Mouse (Mus musculus) testis, adult 2 months (tissue): Measurements from ENCODE around the gene Mtf1. TPM values are rescaled to one million over a fixed set of nuclear protein-coding genes. Genes with fewer than 3 reads are reported as not detected.

Source experiments
- H3K27ac ChIP-seq: fragments of 200-500 bp; 2 replicates; pipeline ENCODE4 v1.5.1; 2012; ENCODE audit warnings: low read depth, low read length; ENCODE audit not compliant: control insufficient read depth, insufficient read depth
- H3K27me3 ChIP-seq: fragments of 200-500 bp; 2 replicates; pipeline ENCODE4 v1.6.1; 2012; ENCODE audit warnings: mild to moderate bottlenecking, low read length, moderate library complexity; ENCODE audit not compliant: control insufficient read depth, insufficient read depth
- H3K36me3 ChIP-seq: fragments of 200-500 bp; 2 replicates; pipeline ENCODE4 v1.6.1; 2012; ENCODE audit warnings: mild to moderate bottlenecking, low read length; ENCODE audit not compliant: control insufficient read depth, insufficient read depth
- H3K4me1 ChIP-seq: fragments of 200-500 bp; 2 replicates; pipeline ENCODE4 v1.6.1; 2012; ENCODE audit warnings: low read length; ENCODE audit not compliant: control insufficient read depth, insufficient read depth
- H3K4me3 ChIP-seq: fragments of 200-500 bp; 2 replicates; pipeline ENCODE4 v1.5.1; 2012; ENCODE audit warnings: low read depth, mild to moderate bottlenecking, low read length, moderate library complexity, mixed read lengths; ENCODE audit not compliant: control insufficient read depth
- CTCF ChIP-seq: fragments of 200-500 bp; IDR thresholded peaks from 2 replicates; pipeline ENCODE4 v1.5.1; 2012; ENCODE audit warnings: low read depth, mild to moderate bottlenecking, inconsistent platforms, low read length, moderate library complexity; ENCODE audit not compliant: control insufficient read depth, insufficient read depth, insufficient replicate concordance
- POLR2A ChIP-seq: fragments of 200-500 bp; IDR thresholded peaks from 2 replicates; pipeline ENCODE4 v1.6.1; 2012; ENCODE audit warnings: low read depth, mild to moderate bottlenecking, inconsistent platforms, low read length, moderate library complexity; ENCODE audit not compliant: control insufficient read depth
- polyA plus RNA-seq: library from polyadenylated mRNA; depleted of rRNA; stranded (reverse); fragments of >200 nt; gene quantifications from 2 replicates; pipeline ENCODE4 v1.2.3, GENCODE M21; 2012

Mtf1 gene
- polyA plus RNA-seq, 1 experiment, result 64.0 TPM

DNA sequence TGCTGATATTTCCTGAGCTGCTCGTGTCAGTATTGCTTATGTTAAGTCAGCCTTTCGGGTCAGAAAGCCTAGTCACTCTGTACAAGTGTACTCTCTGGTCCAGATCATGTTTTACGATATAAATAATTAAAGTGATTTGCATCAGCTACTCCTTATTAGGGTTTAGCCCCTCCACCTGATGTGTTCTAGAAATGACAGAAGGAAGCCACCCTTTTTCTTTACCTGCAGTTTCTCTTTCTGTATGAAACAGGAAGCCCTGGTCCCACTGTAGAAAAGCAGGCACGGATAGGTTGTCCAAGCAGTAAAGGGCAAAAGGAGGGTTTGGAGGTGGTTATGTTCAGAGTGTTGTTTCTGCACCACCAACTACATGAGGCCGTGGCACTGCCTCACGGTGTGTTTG is 1.5 kb downstream of the Mtf1 start:
- peaks cover 3% of the 10 kb centered on the region for H3K4me1 ChIP-seq
- H3K27ac ChIP-seq, result no peak overlapping the region
- TF ChIP-seq CTCF (no peak), POLR2A (no peak)
- H3K4me3 ChIP-seq, result peak overlapping the region; percentile 92
- no peaks in the 10 kb centered on the region for H3K27me3 ChIP-seq
- H3K36me3 ChIP-seq, result peaks cover 4% of the 10 kb centered on the region

DNA sequence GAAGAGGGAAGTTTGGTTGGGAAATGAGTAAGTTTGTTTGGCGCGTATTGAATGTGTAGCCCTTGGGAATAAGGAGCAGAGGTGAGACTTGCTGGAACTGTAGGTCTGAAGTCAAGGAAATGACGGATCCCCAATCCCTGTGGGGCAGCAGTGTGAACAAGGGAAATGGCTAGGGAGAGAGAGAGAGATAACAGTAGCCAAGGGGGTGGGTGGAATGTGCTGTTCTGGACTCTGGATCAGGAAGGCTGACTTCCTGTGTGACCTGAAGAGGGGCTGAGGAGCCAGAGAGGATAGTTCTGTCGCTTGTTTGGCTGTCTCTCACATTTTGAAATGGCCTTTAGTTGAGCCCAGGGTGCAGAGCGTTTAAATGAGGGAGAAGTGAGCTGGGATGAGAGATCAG is 6.6 kb downstream of the Mtf1 start:
- Histone ChIP-seq H3K36me3 (peaks cover 4% of the 10 kb centered on the region), H3K27me3 (no peaks in the 10 kb centered on the region), H3K4me3 (peak overlapping the region; percentile 29; the same call in 1 of the 2 replicates), H3K4me1 (peaks cover 6% of the 10 kb centered on the region), H3K27ac (no peak overlapping the region)
- TF ChIP-seq POLR2A (no peak), CTCF (no peak)

DNA sequence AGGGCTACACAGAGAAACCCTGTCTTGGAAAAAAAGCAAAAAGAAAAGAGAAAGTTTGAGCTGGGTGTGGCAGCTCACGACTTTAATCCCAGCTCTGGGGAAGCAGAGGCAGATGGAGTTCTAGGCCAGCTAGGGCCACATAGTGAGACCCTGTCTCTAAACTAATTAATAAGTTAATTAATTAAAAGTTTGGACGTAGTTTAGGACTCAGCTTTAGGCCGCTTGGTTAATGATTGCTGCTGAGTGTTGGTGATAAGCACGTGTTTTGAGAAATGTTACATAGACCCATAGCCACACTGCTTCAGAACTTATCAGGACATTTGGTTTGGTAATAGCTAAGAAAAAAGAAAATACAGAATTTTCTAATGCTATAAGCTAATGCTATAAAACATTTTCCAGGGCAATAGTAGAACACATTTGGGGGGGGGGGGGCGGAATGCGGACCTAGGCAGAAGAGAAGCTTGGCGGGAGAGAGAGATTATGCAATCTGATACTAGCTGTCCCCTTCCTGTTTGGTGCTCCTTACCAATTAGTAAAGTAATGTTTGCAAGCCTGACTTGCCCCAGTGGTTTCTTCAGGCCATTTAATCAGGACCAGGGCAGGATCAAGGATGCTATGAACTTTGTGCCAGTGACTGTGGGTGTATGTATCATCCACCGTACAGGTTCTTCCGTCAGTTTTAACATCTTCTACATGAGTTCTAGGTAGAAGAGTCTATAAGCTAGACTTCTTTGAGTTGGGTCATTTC is 7.4 kb downstream of the Mtf1 start:
- TF ChIP-seq CTCF (no peak), POLR2A (no peak)
- Histone ChIP-seq H3K4me3 (no peak overlapping the region), H3K4me1 (peaks cover 6% of the 10 kb centered on the region), H3K27me3 (no peaks in the 10 kb centered on the region), H3K27ac (no peak overlapping the region), H3K36me3 (peaks cover 4% of the 10 kb centered on the region)

DNA sequence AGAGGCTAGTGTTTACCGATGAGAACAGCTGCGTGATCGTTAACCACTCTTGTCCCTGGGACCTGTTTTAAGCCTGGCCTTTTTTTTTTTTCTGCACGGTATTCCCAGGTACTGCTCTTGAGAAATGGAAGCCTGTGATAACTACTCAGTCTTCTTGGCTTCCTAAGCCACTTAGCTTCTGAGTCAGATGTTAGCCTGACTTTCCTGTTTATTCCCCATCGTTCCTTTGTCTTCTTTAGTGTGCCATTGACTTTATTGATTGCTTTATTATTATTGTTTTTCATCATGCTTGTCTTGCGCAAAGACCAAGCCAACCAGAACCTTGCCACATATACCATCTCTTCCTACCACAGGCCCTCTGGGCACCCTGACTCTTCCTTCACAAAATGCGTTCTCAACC is 8.2 kb downstream of the Mtf1 start:
- H3K4me3 ChIP-seq, result no peak overlapping the region
- H3K36me3 ChIP-seq, result peaks cover 3% of the 10 kb centered on the region
- H3K27ac ChIP-seq, result no peak overlapping the region
- peaks cover 6% of the 10 kb centered on the region for H3K4me1 ChIP-seq
- no peaks in the 10 kb centered on the region for H3K27me3 ChIP-seq
- no peak for TF ChIP-seq CTCF
- no peak for TF ChIP-seq POLR2A

DNA sequence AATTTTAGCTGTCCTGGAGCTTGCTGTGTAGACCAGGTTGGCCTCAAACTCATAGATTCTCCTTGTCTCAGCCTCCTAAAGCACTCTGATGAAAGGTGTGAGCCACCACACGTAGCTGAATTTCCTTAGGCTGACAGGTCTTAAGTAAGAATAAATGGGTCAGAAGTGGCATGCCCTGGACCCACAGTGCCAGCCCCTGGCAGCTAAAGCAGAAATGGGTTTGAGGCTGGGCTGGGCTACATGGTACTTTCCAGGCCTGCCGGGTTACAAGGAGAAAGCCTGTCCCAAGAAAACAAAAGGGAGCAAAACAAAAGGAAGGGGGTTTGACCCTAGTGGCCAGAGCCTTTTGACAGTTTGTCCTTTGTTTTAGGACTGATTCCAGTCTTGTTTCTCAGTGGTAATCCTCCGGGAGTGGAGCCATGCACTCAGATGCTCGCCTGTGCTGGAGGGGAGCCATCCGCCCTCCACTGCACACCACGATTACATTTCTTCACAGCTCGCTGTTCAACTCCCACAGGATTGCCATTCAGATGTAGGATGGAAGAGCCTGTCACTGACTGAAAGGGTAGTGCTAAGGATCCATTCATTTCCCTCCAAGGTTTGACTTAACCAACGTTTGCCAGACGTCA is 9.6 kb downstream of the Mtf1 start:
- Histone ChIP-seq H3K36me3 (peaks cover 2% of the 10 kb centered on the region; the same call in 1 of the 2 replicates), H3K4me1 (peaks cover 6% of the 10 kb centered on the region), H3K4me3 (no peak overlapping the region), H3K27ac (no peak overlapping the region), H3K27me3 (no peaks in the 10 kb centered on the region)
- TF ChIP-seq POLR2A (no peak), CTCF (no peak)

DNA sequence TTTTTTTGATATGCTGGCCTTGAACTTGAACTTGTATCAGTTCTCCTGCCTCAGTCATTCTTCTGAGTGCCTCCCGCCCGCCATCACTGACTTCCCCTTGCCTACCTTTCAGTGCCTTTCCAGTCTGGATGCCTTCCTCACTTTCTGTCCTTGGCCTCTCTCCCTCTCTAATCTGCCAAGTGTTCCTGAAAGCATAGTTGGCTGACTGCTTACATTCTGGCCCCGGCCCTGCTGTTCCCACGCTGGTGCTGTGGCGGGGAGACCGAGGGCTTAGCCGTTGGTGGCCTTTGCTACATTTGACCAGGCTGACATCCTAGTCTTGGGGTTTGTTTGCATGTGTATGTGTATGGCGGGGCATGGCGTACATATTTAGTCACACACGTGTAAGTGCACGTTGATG is 14.0 kb downstream of the Mtf1 start:
- TF ChIP-seq POLR2A (no peak), CTCF (no peak)

DNA sequence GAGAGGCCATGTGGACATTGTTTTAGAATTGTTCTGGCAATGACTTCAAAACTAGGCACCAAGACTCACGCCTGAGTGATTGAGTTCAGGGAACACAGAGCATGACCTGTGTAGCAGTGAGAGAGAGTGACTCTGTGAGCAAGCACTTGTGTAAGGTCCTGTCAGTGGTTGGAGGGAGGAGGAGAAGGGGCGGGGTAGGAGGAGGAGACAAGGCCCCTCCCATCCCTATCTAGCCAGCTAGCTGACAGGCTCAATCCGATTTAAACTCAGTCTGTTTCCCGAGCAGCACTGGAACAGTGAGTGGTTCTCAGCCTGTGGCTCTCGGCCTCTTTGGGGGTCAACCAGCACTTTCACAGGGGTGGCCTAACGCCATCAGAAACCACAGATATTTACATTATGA is 15.9 kb downstream of the Mtf1 start:
- H3K4me1 ChIP-seq, result no peaks in the 10 kb centered on the region; the same call in 1 of the 2 replicates
- TF ChIP-seq POLR2A, result no peak
- TF ChIP-seq CTCF, result no peak

More for the DNA sequence above, 14.0 kb downstream of the Mtf1 start:
- Histone ChIP-seq H3K27me3 (no peaks in the 10 kb centered on the region), H3K27ac (peak overlapping the region; percentile 22; the same call in 1 of the 2 replicates), H3K4me3 (no peak overlapping the region), H3K4me1 (no peaks in the 10 kb centered on the region; the same call in 1 of the 2 replicates), H3K36me3 (peaks cover 2% of the 10 kb centered on the region; the same call in 1 of the 2 replicates)

More for the DNA sequence above, 15.9 kb downstream of the Mtf1 start:
- H3K27ac ChIP-seq, result no peak overlapping the region
- no peaks in the 10 kb centered on the region for H3K27me3 ChIP-seq
- H3K4me3 ChIP-seq, result no peak overlapping the region
- peaks cover 4% of the 10 kb centered on the region for H3K36me3 ChIP-seq
